Mouse (Mus musculus) cortical plate, adult 2 months (tissue): ENCODE data around the gene Plxna4.

Experiments
- CTCF ChIP-seq: fragments of 200-500 bp; IDR thresholded peaks from 2 replicates; pipeline ENCODE4 v1.5.1; 2011; ENCODE audit warnings: mild to moderate bottlenecking, control low read depth, low read length; ENCODE audit not compliant: insufficient read depth; ENCODE audit errors: extremely low read depth
- POLR2A ChIP-seq: fragments of 200-500 bp; IDR thresholded peaks from 2 replicates; pipeline ENCODE4 v1.6.1; 2011; ENCODE audit warnings: mild to moderate bottlenecking, low read length, control low read depth; ENCODE audit not compliant: insufficient read depth; ENCODE audit errors: extremely low read depth

GRCm38 (mm10) chr6:32220765-32221164 lies 367.2 kb downstream of the Plxna4 start:
- no peak for TF ChIP-seq CTCF
- TF ChIP-seq POLR2A: no peak
